Mouse (Mus musculus) gastrocnemius, postnatal 14 days (tissue): Measurements from ENCODE around the gene Svip. TPM values are rescaled to one million over a fixed set of nuclear protein-coding genes. Genes with fewer than 3 reads are reported as not detected.

Source experiments
- DNase-seq: peaks from one replicate; pipeline ENCODE4 v3.0.0; 2021; ENCODE audit warnings: mixed read lengths
- intact Hi-C: fragments of 180-260 bp; cut with DNase I; formaldehyde crosslinking; loops from one replicate; pipeline ENCODE4 v1.15.1; 2025; ENCODE audit warnings: low total_unique reads
- long read RNA-seq, 2 experiments: library from polyadenylated mRNA; stranded (forward); transcript quantifications; one replicate each; pipeline ENCODE4 v2.0.0; 2021
- total RNA-seq, 2 experiments: library from RNA; stranded (reverse); gene quantifications; 2 replicates each; pipeline ENCODE4 v1.2.3; 2021

The Svip gene
- total RNA-seq: 1 to 10 TPM; 6.4 to 9.7 TPM
- long read RNA-seq, experiment 1, transcript Svip-201 (4 exons, 3,053 nt): major isoform, 6 of 6 reads
- long read RNA-seq, experiment 1, partial matches to known transcripts: 0 of 6 reads
- long read RNA-seq, experiment 1, other reads (novel, unspliced or antisense): 0 of 6 reads
- long read RNA-seq, experiment 2, transcript Svip-201 (4 exons, 3,053 nt): major isoform, 24 of 26 reads
- long read RNA-seq, experiment 2, partial matches to known transcripts: 0 of 26 reads
- long read RNA-seq, experiment 2, other reads (novel, unspliced or antisense): 2 of 26 reads

- intact Hi-C loops: no loop called here
Observed at GRCm38 (mm10) chr7:52005511-52006295, at the start of gene Svip. Gene Svip, minus strand, starts transcription at chr7:52006018.

DNA sequence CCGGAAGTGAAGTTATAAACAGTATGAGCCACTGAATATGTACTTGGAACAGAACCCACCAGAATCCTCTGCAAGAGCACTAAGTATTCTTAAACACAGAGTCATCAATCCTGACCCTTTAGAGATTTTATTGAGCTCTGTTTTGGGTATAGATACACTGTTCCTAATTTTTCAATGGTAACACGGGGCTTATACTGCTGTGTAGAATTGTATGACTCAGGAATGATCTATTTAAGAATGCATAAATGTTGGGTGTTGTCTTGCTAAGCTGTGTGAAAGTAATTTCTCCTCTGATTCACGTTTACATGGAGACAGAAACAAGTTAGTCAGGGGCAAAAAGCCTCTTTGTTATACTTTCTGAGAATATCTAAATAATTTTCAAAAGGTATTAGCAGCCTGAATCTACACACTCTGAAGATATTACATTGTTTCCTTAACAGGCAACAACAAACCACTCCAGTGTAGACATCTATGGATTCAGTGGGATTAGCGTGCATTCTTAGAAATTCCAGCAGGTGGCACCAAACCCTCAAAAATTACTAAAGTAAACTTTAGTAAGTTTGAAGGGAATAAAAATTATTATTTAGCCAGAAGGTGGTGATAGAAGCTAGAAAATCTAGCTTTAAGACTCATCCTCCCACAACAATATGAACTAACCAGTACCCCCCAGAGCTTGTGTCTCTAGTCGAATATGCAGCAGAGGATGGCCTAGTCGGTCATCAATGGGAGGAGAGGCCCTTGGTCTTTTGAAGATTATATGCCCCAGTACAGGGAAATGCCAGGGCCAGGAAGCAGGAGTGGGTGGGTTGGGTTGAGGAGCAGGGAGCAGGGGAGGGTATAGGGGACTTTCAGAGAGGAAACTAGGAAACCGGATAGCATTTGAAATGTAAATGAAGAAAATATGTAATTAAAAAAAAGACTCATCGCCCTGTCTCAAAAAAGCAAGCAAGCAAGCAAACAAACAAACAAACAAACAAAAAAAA, 32.1 kb upstream of the Svip start:
- DNase-seq: no peak
- intact Hi-C loops: no loop called here

More at GRCm38 (mm10) chr7:52005511-52006295, at the start of gene Svip:
- DNase-seq: peak; percentile 81

DNA sequence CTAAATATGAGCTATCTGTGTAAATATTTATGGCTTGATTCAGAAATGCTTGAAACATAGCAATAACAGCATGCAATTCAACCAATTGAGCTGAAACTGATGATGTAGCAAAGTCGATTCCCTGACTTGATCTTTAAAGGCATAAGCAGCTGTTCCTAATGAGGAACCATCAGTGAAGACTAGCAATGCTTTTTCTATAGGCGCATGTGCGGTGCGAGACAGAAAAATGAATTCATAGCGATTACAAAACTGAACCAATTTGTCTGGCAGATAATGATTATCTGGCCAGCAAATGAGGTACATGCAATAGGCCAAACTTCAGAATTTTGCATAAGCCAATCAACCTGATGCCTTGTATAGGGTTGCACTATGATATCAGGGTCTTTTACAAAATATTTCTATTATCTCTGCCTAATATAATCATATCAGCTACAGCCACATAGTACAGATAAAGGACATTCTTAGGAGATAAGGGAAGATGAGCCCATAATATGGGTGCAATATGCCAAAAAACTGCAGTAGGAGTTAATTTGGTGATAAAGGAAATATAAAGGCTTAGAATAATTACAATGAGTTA, 18.3 kb upstream of the Svip start:
- intact Hi-C loops: no loop called here
- no peak for DNase-seq

DNA sequence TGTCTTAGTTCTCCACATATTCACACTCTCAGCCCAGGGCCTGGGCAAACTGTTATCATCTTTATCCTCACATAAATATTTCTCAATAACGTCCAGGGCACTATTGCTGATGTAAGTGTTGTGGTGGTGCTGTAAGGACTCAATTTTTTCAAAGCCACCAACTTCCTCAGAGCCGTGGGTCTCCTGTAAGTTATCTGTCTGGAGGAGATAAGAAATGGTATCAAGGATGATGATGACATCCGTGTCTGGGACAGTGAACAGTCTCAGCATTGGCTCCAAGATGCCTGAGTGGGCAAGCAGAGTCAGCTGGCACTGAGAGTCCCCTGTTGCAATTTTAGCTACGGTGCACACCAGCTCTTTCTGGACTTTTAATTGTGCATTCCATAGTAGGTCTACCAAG, 16.2 kb upstream of the Svip start:
- intact Hi-C loops: no loop called here
- no peak for DNase-seq

- intact Hi-C loops: no loop called here
- DNase-seq: no peak
Observed at GRCm38 (mm10) chr7:52015628-52016027, 9.8 kb upstream of the Svip start, which contains the start of gene 1700015G11Rik. Gene 1700015G11Rik, minus strand, starts transcription at chr7:52015728.

DNA sequence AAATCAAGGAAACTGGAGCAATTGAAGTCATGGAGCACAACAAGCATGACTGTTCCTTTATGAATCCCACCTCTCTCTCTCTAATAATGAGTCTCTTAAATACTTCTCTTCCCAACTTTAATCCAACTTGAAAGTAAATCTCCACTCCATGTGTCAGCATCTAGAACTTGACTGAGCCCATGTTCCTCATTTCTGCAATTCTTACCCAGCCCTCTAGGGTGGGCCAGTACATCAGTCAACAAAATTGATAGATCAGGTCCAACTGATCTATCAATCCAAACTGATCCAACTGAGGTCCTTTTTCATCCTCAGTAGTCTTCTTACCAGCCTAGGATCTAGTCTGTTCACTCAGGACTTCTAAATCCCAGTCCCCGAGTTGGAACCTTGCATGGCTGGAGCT, 9.4 kb upstream of the Svip start:
- no peak for DNase-seq
- intact Hi-C loops: no loop called here

DNA sequence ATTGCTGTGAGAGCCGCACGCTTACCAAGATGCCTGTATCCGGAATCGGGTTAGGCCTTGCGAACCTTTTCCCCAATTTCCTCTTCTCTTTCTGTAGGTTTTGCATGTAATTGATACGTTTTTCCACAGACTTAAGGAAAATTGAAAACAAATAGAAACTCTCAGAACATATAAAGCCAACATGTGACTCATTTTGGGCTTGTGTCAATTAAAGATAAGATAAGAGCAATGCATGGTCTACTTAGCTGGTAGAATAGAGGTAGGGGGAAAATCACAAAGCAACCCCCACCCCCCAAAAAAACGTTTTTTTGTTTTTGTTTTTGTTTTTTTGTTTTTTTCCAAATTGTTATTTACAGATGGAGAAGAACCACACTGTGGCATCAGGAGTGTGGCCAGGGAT, 7.6 kb upstream of the Svip start:
- DNase-seq: no peak
- intact Hi-C loops: no loop called here

DNA sequence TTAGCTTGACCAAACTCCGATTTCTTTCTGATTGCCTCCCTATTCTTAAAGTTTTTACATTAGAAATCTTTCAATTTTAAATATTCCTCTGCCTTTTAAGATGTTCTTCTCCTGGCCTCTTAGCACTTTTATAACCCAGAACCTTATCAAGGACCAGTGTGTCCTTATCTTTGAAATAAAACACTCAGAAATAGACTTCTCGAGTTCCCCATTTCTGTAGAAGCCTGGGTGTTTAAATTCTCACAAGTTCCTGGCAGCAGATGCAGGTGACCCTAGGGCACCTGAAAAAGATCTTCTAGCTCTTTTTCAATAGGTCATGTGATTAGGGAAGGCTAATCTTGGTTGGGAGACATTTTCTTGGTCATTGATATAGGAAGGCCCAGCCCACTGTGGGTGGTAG, 1.3 kb upstream of the Svip start:
- intact Hi-C loops: no loop called here
- DNase-seq: no peak

DNA sequence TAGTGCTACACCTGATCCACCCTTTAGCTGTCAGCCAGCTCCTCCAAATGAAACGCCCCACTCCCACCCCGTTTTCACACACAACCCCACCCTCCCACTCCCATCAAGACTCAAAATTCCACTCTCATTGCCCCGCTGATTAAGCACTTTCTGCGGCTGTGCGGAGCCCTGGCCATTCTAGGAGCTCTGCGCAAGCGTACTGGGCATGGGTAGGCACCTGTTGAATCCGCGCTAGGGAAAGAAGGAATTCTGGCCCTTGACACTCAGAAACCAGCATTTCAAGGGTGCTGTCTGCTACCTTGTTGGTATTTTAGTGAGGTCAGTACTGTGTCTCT, 445 bp upstream of the Svip start:
- intact Hi-C loops: no loop called here
- DNase-seq: no peak

- no peak for DNase-seq
Observed at GRCm38 (mm10) chr7:51991020-51991419, 14.8 kb downstream of the Svip start.

GRCm38 (mm10) chr7:51986909-51987308, 18.9 kb downstream of the Svip start:
- no peak for DNase-seq
- intact Hi-C loops: no loop called here

More at GRCm38 (mm10) chr7:51991020-51991419, 14.8 kb downstream of the Svip start:
- intact Hi-C loops: no loop called here

GRCm38 (mm10) chr7:51985763-51986162, 20.1 kb downstream of the Svip start:
- no peak for DNase-seq
- intact Hi-C loops: no loop called here

- no peak for DNase-seq
- intact Hi-C loops: no loop called here
Observed at GRCm38 (mm10) chr7:51982303-51982702, 23.5 kb downstream of the Svip start.

DNA sequence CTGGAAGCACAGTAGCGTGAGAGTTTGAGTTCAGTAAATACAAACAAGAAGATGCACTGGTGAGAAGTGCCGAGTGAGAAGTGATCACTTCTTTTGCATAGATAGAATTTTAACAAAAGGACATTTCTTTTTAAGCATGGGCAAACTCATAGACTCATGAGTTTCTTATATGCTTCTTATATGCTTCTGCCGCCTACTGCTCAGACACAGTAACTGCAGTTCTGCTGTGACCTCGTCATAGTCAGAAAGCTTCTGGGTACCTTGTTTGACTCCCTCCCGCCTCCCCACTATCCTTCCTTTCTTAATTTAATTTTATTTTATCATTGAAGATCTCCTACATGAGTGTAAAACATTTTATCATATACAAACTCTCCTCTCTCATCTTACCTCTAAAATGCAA, 26.5 kb downstream of the Svip start:
- intact Hi-C loops: no loop called here
- DNase-seq: no peak

GRCm38 (mm10) chr7:51975181-51975580, 30.6 kb downstream of the Svip start:
- no peak for DNase-seq
- intact Hi-C loops: no loop called here

DNA sequence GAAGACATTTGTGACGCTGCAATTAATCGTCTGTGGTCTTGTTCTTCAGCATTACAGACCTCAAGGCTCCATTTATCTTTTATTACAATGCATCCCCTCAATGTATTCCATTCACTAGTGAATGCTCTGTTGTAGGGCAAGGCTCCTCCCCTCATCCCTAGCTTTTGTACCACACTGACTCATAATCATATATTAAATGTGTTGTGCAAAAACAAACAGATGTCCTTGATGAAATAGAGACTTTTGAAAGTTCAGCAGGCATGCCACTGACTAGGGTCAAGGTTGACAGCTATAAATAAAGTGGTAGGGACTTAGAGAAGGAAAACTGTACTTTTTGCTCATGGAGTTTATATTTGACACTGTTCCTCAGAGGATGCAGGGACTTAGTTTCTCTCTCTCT, 32.3 kb downstream of the Svip start:
- intact Hi-C loops: loop anchor here (2.0 kb wide), 1 partner anchor 353 kb away; no protein-coding TSS in a partner anchor
- DNase-seq: no peak

GRCm38 (mm10) chr7:51973091-51973490, 32.7 kb downstream of the Svip start:
- intact Hi-C loops: loop anchor here (2.0 kb wide), 1 partner anchor 352 kb away; no protein-coding TSS in a partner anchor
- no peak for DNase-seq

GRCm38 (mm10) chr7:51972252-51972855, 33.5 kb downstream of the Svip start:
- intact Hi-C loops: loop anchor here (2.0 kb wide), 1 partner anchor 352 kb away; no protein-coding TSS in a partner anchor
- DNase-seq: peak; percentile 7

GRCm38 (mm10) chr7:51969379-51969778, 36.4 kb downstream of the Svip start:
- intact Hi-C loops: no loop called here
- DNase-seq: no peak
